Mouse (Mus musculus): ENCODE measurements around the gene Amigo3. TPM values are rescaled to one million over a fixed set of nuclear protein-coding genes. Genes with fewer than 3 reads are reported as not detected.
"Not testable (repeated sequence)": the region's sequence is repeated elsewhere in the genome, so short reads cannot be mapped to it uniquely, and the experiment has no call there.

Amigo3 gene
- total RNA-seq (2021): 1 to 10 TPM; 1.5 to 3.1 TPM
- long read RNA-seq, experiment 1, transcript Amigo3-201 (1 exons, 2,543 nt): major isoform, 5 of 5 reads
- long read RNA-seq, experiment 1, partial matches to known transcripts: 0 of 5 reads
- long read RNA-seq, experiment 1, other reads (novel, unspliced or antisense): 0 of 5 reads
- long read RNA-seq, experiment 2, partial matches to known transcripts: 0 of 3 reads
- long read RNA-seq, experiment 2, other reads (novel, unspliced or antisense): 0 of 3 reads

DNA sequence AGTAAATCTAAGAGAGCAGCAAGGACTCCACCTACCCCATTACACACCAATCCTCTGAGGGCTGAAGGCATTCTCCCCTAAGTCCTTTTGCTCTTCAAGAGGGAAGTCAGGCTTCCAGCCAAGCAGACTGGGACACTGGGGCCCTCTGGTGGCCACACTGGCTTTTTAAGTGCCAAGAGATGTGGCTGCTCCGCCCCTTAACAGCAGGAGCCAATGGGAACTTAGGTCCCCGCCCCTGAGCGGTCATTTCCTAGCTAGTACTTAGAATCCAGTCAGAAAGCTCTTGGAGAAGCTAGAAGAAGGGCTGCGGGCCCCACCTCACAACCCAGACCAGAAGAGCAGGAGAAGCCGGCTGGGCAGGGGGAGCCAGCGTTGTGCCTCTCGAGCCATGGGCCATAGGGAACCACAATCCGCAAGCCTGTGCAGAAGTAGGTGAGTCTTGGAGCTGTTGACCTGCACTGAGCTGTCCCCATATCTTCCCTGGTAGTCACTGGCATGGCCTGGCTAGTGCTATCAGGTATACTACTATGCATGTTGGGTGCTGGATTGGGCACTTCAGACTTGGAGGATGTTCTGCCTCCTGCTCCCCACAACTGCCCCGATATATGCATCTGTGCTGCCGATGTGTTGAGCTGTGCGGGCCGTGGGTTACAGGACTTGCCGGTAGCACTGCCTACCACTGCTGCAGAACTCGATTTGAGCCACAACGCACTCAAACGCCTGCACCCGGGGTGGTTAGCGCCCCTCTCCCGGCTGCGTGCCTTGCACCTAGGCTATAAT lies at the start of gene Amigo3:
Gene Amigo3, plus strand, starts transcription at position 275 of the 780 bp plus-strand sequence.
- intact Hi-C loops (cut with DNase I): loop anchor here (2.0 to 5.0 kb wide), 3 partner anchors 68 to 151 kb away; partner anchors contain the start of gene Inka1
- Histone ChIP-seq H3K27ac (peak within 1 kb of the TSS; percentile 87), H3K4me3 (peak within 1 kb of the TSS; percentile 60)
- DNase-seq: peak; percentile 96
- TF ChIP-seq CTCF (IDR thresholded peaks at IDR 0.05): peak; percentile 95

DNA sequence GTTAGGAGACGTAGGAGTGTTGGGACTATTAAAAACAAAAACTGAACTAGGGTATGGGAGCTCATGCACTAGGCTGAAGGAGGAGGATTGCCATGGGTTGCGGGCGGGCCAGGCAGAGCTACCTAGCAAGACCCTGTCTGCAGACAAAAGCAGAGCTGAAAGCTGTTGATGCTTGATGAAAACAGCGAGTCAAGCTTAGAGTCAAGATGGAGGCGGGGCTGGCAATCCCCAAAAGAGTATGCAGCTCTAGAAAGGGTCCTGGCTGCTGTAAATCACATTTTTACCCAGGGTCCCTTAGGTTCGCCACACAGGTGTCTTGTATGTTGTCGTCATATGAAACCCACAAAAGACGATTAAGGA lies 49.4 kb upstream of the Amigo3 start:
- no peak for DNase-seq
- Histone ChIP-seq H3K4me3 (peak overlapping the region; percentile 77), H3K27ac (peak overlapping the region; percentile 99)
- intact Hi-C loops (cut with DNase I): loop anchor here (5.0 kb wide), 1 partner anchor 41 kb away; no protein-coding TSS in a partner anchor
- TF ChIP-seq CTCF (IDR thresholded peaks at IDR 0.05): no peak

DNA sequence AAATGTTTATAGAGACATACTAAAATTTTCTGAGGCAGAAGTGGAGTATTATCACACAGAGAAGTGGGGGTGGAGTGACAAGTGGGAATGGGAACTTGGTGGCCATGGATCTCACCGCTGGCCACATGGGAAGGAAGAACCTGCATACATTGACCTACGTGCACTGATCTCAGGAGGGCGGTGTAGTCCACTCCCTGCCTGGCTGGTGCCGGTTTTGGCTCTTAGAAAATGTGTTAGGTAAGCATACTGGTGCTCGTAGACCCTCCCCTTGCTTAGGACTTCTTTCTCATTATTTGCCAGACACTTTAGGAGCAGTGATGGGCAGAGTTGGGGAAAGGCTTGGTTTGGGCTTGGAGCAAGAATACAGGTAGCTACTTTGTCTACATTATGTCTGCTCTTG lies 44.9 kb upstream of the Amigo3 start:
- no peak for DNase-seq
- H3K4me3 ChIP-seq: no peak overlapping the region
- intact Hi-C loops (cut with DNase I): no loop called here
- TF ChIP-seq CTCF (IDR thresholded peaks at IDR 0.05): no peak
- no peak overlapping the region for H3K27ac ChIP-seq

DNA sequence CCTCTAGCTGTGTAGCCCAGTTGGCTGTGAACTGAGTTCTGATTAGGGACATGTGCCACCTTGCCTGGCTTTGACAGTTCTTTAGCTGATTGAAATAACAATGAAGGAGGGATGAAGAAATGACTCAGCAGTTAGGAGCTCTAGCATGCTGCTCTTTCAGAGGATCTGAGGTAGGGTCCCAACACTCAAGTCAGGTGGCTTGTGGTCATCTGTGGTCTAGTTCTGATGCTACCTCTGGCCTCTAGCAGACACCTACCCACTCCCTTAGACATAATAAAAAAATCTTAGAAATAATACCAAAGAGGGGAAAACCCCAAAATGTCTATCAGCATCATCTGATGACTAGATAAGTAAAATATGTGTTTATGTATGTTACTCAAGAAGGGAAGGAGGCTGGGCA lies 42.6 kb upstream of the Amigo3 start:
- intact Hi-C loops (cut with DNase I): no loop called here
- TF ChIP-seq CTCF (IDR thresholded peaks at IDR 0.05): no peak
- no peak for DNase-seq
- H3K27ac ChIP-seq: 0 out of 2 replicates have a peak overlapping the region, but pooled peaks have one; percentile 31
- no peak overlapping the region for H3K4me3 ChIP-seq

DNA sequence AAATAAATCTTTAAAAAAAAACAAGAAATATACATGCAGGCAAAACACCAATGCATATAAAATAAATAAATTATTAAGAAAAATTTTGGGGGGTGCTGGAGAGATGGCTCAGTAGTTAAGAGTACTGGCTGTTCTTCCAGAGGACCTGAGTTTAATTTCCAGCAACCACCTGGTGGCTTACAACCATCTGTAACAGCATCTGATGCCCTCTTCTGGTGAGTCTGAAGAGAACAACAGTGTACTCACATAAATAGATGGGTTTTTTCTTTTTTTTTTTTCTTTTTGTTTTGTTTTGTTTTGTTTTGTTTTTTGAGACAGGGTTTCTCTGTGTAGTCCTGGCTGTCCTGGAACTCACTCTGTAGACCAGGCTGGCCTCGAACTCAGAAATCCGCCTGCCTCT lies 39.4 kb upstream of the Amigo3 start:
- intact Hi-C loops (cut with DNase I); DNase-seq; H3K27ac ChIP-seq; H3K4me3 ChIP-seq: not testable (repeated sequence)
- peak; percentile 17; the same call in 1 of the 2 replicates for TF ChIP-seq CTCF (IDR thresholded peaks at IDR 0.05)

DNA sequence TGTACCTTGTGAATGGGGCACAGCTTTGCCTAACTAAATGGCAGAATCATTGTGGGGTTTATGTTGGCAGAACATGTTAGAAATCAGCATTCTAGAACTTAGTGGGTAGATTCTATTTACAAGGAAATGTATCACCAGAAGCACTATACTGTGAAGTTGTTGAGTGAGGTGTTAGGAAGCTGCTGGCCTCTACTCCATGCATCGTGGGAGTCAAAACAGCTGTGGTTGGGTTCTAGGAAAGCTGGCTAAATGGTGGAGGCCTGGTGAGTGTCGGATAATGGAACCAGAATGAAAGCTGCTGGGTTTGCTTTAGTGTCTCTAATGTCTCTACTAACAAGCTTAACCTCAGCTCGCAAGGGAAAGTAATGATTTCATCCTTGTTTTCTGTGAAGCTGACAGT lies 35.8 kb upstream of the Amigo3 start:
- H3K27ac ChIP-seq: peak overlapping the region; percentile 28; the same call in 1 of the 2 replicates
- intact Hi-C loops (cut with DNase I): no loop called here
- no peak for DNase-seq
- no peak overlapping the region for H3K4me3 ChIP-seq
- TF ChIP-seq CTCF (IDR thresholded peaks at IDR 0.05): no peak

DNA sequence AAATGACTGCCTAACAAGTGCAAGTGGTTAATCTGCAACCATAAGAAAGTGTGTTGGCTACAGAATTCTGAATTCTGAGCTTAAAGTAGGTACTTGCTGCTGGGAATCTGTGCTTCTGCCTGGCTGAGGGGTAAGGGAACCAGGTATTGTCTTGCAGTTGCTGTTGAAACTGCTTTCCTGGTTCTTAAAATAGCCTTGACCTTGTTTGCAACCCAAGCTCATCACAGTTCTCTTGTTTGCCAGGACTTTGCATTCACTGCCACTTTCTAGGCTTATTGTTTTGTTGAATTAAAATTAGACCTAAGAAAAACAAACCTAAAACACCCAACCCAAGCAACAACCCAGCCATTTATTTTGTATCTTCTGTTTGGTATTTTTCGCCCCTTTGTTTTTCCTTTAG lies 32.2 kb upstream of the Amigo3 start:
- H3K4me3 ChIP-seq: peak overlapping the region; percentile 42
- DNase-seq: no peak
- no peak for TF ChIP-seq CTCF (IDR thresholded peaks at IDR 0.05)
- intact Hi-C loops (cut with DNase I): no loop called here
- peak overlapping the region; percentile 86 for H3K27ac ChIP-seq

DNA sequence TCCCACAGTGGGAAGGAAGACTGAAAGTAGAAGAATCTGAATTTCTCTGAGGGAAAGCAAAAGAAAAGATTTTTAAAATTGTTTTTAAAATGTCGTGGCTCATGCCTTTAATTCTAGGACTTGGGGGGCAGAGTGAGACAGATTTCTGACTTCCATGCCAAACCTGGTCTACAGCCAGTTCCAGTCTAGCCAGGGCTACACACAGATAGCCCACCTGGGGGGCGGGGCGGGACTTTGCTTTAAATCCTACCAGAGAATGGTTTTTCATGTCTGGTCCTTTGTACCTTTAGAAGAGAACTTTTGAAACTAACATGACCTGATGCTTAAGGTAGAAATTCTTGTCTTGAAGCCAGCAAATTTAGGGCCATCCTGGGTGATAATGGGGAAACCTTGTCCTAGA lies 29.7 kb upstream of the Amigo3 start:
- TF ChIP-seq CTCF (IDR thresholded peaks at IDR 0.05): no peak
- Histone ChIP-seq H3K27ac (0 out of 2 replicates have a peak overlapping the region, but pooled peaks have one; percentile 4), H3K4me3 (no peak overlapping the region)
- intact Hi-C loops (cut with DNase I): no loop called here
- no peak for DNase-seq

DNA sequence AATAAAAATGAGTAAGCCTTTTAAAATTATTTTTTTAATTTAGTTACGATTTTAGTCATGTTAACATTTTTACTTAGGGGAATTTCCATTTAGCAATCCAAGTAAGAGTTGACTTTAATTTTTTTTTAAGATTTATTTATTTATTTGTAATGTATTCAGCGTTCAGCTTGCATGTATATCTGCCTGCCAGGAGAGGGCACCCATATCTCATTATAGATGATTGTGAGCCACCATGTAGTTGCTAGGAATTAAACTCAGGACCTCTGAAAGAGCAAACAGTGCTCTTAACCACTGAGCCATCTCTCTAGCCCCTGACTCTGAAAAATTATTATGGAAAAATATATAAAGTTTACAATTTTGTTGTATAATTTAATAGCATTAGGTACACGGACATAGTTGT lies 26.4 kb upstream of the Amigo3 start:
- intact Hi-C loops (cut with DNase I): no loop called here
- H3K27ac ChIP-seq: no peak overlapping the region
- H3K4me3 ChIP-seq: no peak overlapping the region
- no peak for DNase-seq
- peak; percentile 25; the same call in 1 of the 2 replicates for TF ChIP-seq CTCF (IDR thresholded peaks at IDR 0.05)

DNA sequence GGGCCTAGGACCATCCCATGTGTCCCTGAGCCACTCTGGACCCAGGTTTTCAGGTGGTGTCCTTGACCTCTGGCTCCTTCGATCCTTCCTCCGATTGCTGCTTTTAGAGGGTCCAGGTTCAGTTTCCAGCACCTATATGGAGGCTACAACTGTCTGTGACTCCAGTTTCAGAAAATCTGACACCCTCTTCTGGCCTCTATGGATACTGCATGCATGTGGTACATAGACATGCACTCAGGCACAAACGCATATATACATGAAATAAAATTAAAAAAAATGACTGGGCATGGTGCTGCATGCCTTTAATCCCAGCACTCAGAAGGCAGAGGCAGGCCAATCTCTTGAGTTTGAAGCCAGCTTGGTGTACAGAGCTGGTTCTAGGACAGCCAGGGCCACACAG lies 25.1 kb upstream of the Amigo3 start:
- Histone ChIP-seq H3K4me3 (no peak overlapping the region), H3K27ac (no peak overlapping the region)
- intact Hi-C loops (cut with DNase I): no loop called here
- no peak for DNase-seq
- 0 out of 2 replicates have a peak, but pooled peaks have one; percentile 7 for TF ChIP-seq CTCF (IDR thresholded peaks at IDR 0.05)

DNA sequence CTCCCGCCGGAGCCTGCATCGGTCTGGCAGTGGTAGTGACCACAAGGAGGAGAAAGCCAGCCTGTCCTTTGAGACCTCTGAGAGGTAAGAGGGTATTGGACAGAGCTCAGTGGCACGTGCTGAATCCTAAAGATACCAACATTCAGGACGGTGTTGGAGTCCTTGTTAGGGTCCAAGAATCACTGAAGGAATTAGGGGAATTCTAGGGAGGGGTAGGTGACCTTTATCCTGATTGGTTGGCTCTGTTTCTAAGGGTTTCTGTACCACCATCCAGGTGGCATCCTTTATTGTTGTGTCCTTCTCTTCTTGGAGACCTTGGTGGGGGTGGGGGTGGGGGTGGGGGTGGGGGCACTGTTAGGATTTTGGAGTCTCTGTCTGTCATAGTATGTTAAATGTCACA lies 20.8 kb upstream of the Amigo3 start:
- intact Hi-C loops (cut with DNase I): no loop called here
- no peak overlapping the region for H3K4me3 ChIP-seq
- no peak for DNase-seq
- no peak for TF ChIP-seq CTCF (IDR thresholded peaks at IDR 0.05)
- no peak overlapping the region for H3K27ac ChIP-seq

DNA sequence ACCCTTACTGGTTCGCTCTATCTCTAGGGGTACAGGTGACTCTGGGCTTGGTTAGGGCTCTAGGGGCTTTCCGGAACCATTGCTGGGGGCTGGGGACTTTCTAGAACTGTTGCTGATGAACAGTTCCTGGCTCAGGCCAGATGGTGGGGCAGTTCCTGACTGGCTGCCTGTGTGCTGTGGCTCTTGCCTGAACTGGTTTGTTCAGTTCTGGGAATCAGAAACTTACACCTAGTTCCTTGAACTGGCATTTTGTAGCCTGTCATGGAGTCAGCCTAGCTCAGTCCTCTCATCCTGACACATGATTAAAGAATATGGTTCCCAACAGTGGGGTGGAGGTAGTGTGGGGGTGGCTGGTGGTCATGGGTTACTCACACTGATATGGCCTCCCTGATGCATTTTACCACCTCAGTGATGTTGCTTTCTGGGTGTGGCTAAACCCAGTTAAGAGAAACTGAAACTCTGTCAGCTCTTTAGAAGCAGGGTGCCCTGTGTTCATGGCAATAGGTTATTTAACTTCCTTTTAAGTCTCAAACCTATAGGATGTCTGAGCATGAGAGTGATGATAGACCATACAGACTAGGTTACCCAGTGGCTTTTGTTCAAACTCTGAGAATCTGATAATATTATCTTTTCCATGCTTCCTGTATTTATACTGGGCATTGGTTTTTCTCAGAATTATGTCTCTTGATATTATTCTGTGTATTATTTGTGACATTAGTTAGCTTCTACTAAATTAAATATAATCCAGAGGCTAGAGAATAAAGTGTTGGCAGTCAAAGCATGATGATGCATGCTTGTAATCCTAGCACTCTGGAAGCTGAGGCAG lies 17.4 kb upstream of the Amigo3 start:
- no peak for TF ChIP-seq CTCF (IDR thresholded peaks at IDR 0.05)
- H3K27ac ChIP-seq: no peak overlapping the region
- no peak overlapping the region for H3K4me3 ChIP-seq
- intact Hi-C loops (cut with DNase I): no loop called here
- DNase-seq: no peak

Measured in gastrocnemius, adult 2 months (tissue).